Mouse (Mus musculus) brown adipose tissue, adult 24 weeks (tissue): ENCODE measurements at regions not wholly inside any gene's neighbourhood (a gene's known extent, or its start where the extent isn't known, plus 50 kb on each side); places are given as distances from the start of the nearest gene placed in this dataset.

Experiments used
- H3K27ac ChIP-seq: fragments of 200-500 bp; replicated peaks from 2 replicates; pipeline ENCODE4 v1.5.1; 2012; ENCODE audit warnings: low read depth, mild to moderate bottlenecking, low read length
- H3K4me1 ChIP-seq: fragments of 200-500 bp; 2 replicates; pipeline ENCODE4 v1.6.1; 2012; ENCODE audit warnings: low read length, mixed read lengths; ENCODE audit not compliant: control insufficient read depth, insufficient read depth, insufficient read length
- H3K4me3 ChIP-seq: fragments of 200-500 bp; 2 replicates; pipeline ENCODE4 v1.5.1; 2012; ENCODE audit warnings: low read depth, mild to moderate bottlenecking, low read length, moderate library complexity; ENCODE audit not compliant: insufficient read depth

DNA sequence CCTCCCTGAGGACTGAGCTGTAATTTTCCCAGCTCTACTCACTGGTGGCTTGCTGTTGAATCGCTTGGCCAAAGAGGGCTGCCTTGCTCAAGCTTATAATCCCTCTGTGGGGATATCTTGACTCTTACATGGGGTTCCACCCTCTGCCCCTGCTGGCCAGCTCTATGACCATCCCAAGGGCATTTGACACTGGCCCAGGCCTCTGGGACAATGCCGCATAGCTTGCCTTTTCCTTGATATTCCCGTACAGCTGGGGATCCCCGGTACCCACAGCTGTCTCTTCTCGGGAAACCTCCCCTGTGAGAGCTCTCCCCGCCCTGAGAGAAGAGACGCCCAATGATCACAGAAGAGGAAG, 187.9 kb downstream of the Snx10 start:
- Histone ChIP-seq H3K27ac (no peak overlapping the region), H3K4me1 (no peaks in the 10 kb centered on the region), H3K4me3 (no peak overlapping the region)

DNA sequence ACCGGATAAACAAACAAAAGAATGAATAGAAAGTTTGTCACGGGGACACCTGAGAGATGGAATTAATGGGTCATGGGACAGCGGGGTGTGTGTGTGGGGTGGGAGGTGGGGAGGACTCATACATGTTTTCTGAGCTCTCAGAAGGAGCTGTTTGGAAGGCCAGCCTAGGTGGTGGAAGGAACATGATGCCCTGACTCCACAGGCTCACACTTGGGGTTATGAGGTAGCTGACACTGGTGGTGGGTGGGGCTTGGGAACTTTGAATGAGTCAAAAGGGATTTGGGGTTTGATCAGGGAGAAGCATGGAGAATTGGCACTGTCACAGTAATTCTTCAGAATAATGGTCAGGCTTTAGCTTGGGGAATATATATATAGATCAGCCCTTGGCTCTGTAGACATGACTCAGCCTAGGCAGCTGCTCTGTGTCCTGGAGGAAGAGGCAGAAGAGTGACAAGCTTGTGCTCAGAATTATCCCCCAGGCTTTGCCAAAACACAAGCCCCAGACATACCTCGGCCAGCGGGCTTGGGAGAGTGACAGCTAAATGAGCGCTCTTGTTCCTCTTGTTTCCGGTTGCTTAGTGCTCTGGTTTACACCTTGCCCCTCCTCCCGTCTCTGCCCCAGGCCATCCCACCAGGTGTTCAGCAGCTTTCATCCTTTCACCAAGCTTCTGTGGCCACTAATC, 191.6 kb downstream of the Snx10 start:
- H3K4me1 ChIP-seq = no peaks in the 10 kb centered on the region
- no peak overlapping the region for H3K4me3 ChIP-seq
- H3K27ac ChIP-seq = no peak overlapping the region

GRCm38 (mm10) chr6:51717386-51717785, 193.7 kb downstream of the Snx10 start:
- no peaks in the 10 kb centered on the region for H3K4me1 ChIP-seq
- no peak overlapping the region for H3K27ac ChIP-seq
- H3K4me3 ChIP-seq = no peak overlapping the region

- Histone ChIP-seq H3K4me1 (no peaks in the 10 kb centered on the region), H3K4me3 (no peak overlapping the region), H3K27ac (no peak overlapping the region)
These were observed 197.0 kb downstream of the Snx10 start for GRCm38 (mm10) chr6:51720705-51721104.

- Histone ChIP-seq H3K27ac (no peak overlapping the region), H3K4me3 (no peak overlapping the region), H3K4me1 (no peaks in the 10 kb centered on the region)
These were observed 199.4 kb downstream of the Snx10 start for GRCm38 (mm10) chr6:51723053-51723452.

DNA sequence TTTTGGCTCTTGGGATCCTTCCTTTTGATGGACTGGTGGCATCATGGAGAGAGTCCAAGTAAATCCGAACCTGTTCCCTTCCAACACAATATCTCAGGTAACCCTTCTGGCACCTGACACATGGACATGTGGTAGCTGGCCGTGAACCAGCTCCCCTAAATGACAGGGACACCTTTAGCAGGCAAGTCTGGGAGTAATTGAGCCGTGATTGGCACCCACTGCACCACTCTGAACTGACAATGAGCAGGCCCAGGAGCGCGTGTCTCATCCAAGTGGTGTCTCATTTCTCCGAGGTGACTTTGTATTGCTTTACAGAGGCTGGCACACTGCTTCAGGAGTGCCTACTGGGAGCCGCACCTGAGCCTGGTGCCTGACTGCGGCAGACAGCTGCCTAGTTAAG, 203.5 kb downstream of the Snx10 start:
- no peaks in the 10 kb centered on the region for H3K4me1 ChIP-seq
- no peak overlapping the region for H3K27ac ChIP-seq
- H3K4me3 ChIP-seq = no peak overlapping the region

GRCm38 (mm10) chr6:51728816-51729562, 205.3 kb downstream of the Snx10 start:
- H3K4me1 ChIP-seq = no peaks in the 10 kb centered on the region
- H3K4me3 ChIP-seq = no peak overlapping the region
- no peak overlapping the region for H3K27ac ChIP-seq

- H3K4me1 ChIP-seq = no peaks in the 10 kb centered on the region
- no peak overlapping the region for H3K27ac ChIP-seq
- H3K4me3 ChIP-seq = no peak overlapping the region
These were observed 207.1 kb downstream of the Snx10 start for GRCm38 (mm10) chr6:51730564-51731351.

DNA sequence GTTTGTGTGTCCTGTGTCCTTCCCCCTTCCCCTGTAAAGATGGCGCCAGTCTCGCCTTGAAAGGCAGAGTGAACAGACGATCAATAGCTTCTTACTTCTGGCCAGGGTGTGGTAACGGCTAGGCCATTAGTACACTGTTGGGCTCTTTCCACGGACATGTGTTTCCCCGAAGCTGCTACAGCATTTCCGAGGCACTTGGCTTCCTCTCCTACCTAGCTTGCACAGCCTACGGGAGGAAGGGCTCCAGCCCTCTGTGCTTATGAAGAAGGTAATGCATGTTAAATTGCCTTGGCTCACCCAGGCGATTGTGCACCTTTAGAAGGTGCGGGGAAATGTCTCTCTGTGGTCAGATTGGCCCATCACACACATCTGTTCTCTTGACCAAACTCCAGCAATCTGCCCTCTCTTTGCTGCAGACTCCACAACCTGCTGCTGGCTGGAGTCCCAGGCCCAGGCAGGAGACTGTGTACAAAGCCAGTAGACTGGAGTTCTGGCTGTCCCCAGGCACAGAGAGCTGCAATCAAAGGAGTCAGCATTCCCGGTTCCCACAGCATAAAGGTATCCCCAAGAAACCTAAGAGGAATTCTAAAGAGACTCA, 208.7 kb downstream of the Snx10 start:
- no peak overlapping the region for H3K27ac ChIP-seq
- no peaks in the 10 kb centered on the region for H3K4me1 ChIP-seq
- H3K4me3 ChIP-seq = peak overlapping the region; percentile 6

- Histone ChIP-seq H3K4me1 (no peaks in the 10 kb centered on the region), H3K27ac (no peak overlapping the region), H3K4me3 (no peak overlapping the region)
These were observed 212.3 kb downstream of the Snx10 start for GRCm38 (mm10) chr6:51736051-51736450.

GRCm38 (mm10) chr6:51743105-51743660, 219.5 kb downstream of the Snx10 start:
- Histone ChIP-seq H3K4me1 (no peaks in the 10 kb centered on the region), H3K4me3 (peak overlapping the region; percentile 39; the same call in 1 of the 2 replicates), H3K27ac (no peak overlapping the region)

- no peaks in the 10 kb centered on the region for H3K4me1 ChIP-seq
- H3K4me3 ChIP-seq = no peak overlapping the region
- no peak overlapping the region for H3K27ac ChIP-seq
These were observed 220.9 kb downstream of the Snx10 start for GRCm38 (mm10) chr6:51744607-51745006.

DNA sequence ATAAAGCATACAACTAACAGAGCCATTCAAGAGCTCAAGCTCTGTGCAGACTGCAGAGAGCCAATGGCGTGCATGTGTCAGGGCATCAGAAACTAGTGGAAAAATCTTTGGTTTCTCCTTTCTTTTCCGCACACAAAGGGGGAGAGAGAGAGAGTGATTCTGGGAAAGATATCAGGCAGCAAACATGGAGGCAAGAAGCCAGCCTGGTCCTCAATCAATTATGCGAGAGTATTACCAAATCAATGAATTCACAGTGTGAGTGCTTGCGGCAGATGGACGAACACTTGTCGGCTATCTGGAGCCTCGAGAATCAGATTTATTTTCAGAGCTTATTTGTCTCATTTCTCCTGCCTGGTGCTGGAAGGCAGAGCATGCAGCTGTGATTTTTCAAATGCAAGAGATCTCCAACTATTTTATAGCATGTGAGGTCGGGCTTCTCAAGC, 230.6 kb downstream of the Snx10 start:
- Histone ChIP-seq H3K4me3 (no peak overlapping the region), H3K4me1 (no peaks in the 10 kb centered on the region), H3K27ac (no peak overlapping the region)

- Histone ChIP-seq H3K4me1 (no peaks in the 10 kb centered on the region), H3K4me3 (no peak overlapping the region), H3K27ac (no peak overlapping the region)
These were observed 233.4 kb downstream of the Snx10 start for GRCm38 (mm10) chr6:51757131-51757530.

DNA sequence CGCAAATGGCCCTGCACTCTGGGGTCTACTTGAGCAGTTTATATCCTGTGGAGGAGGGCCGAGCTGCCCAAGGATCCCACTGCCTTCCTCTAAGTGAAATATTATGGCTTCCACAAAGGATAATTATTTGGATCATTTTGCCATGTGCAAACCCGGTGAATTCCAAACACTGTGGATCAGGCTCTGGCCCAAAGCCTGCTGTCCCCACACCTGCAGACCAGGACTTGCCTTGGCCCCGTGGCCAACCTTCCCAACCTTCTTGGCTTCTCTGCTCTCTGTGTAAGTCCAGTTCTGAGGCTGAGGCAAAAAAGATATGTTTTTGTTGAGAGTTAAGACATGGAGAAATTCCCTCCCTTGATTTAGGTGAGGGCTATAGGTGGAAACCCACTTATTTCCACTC, 234.0 kb downstream of the Snx10 start:
- H3K4me1 ChIP-seq = no peaks in the 10 kb centered on the region
- H3K27ac ChIP-seq = no peak overlapping the region
- H3K4me3 ChIP-seq = no peak overlapping the region
